Mouse (Mus musculus) MEL-GATA-1-ER (cell line): ENCODE measurements around the gene Bcat2.

Experiments
- DNase-seq: peaks from one replicate; pipeline ENCODE4 v3.0.0-alpha.2; 2012; ENCODE audit warnings: low read depth; ENCODE audit errors: extremely low read depth

The Bcat2 gene

DNA sequence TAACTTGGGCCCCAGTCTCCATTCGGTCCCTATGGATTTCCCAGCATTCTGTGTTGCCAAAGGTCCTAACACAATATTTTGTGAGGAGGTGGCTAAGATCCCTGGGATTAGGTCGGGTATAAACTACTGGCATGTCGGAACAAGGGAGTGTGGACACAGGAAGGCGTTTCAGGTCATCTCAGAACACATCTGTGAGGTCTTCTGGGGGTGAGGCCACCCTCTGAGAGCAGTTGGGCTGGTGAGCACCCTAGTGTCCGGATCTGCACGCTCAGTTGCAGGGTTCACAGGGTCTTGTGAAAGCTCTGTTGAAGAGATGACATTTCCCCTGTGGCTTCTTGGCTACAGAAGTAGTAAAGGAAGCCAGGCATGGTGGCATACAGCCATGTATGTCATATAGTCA lies 16.0 kb downstream of the Bcat2 start:
- DNase-seq, result no peak

- DNase-seq, result no peak
Observed at GRCm38 (mm10) chr7:45587631-45588592, 18.0 kb downstream of the Bcat2 start.

DNA sequence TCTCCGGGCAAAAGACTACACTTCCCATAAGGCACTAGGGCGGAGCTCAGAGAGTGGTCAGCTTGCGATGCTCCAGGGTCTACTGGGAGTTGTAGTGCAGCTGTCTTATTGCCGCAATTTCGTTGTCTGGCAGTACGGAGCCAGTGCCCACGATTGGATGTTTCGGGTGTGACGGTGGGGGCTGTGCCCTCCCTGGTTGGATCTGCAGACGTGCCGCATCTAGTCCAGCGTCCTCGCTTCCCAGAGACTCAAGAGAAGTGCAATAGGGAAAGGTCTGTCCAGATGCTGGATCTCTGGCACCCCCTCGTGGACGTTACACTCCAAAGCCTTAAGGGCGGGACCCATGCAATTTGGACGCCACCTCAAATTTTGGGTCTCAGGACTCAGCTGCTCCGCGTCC lies 19.2 kb downstream of the Bcat2 start:
- no peak for DNase-seq

DNA sequence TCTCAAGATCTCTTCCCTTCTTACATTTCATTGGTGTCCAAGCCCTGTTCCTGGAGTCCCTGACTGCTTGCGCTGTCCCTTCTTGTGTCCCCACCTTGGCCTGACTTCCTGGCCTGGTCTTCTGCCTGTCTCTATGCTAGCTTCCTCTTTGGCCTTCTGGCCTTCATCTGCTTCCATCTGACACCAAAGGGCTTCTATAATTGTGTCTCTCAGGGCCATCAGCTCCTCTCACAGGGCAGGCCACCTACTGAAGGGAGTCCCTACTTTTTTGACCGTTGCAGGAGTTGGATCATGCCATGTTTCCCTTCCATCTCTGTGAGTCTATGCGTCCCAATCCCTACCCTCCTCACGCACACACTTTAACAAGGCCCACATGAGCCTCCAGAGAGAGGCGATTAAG lies 19.9 kb downstream of the Bcat2 start:
- DNase-seq, result no peak

GRCm38 (mm10) chr7:45590874-45591273 lies 20.9 kb downstream of the Bcat2 start:
- DNase-seq, result no peak

- DNase-seq, result no peak
Observed at GRCm38 (mm10) chr7:45591880-45592279, 21.9 kb downstream of the Bcat2 start.

- DNase-seq, result peak; percentile 80
Observed at GRCm38 (mm10) chr7:45593118-45593815, 23.3 kb downstream of the Bcat2 start.

GRCm38 (mm10) chr7:45595176-45595575 lies 25.2 kb downstream of the Bcat2 start:
- no peak for DNase-seq

DNA sequence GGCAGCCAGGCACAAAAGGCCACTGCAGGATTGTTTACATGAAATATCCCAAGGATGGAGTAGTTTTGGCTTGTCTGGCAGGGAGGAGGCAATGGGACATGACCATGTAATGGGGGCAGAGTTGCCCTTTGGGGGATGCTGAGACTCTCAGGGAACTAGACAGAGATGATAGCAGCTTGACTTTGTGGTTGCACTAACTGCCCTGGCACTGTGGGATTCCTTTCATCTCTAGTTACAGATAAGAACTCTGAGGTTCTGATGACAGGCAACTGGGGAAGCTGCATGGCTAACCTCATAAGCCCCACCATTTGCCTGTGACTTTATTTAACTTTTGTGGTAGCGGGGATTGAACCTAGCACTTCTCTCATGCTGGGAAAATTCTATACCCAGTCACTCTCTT lies 26.2 kb downstream of the Bcat2 start:
- peak; percentile 21 for DNase-seq

- DNase-seq, result no peak
Observed at GRCm38 (mm10) chr7:45597013-45597412, 27.1 kb downstream of the Bcat2 start.

- DNase-seq, result no peak
Observed at GRCm38 (mm10) chr7:45597527-45597926, 27.6 kb downstream of the Bcat2 start.

DNA sequence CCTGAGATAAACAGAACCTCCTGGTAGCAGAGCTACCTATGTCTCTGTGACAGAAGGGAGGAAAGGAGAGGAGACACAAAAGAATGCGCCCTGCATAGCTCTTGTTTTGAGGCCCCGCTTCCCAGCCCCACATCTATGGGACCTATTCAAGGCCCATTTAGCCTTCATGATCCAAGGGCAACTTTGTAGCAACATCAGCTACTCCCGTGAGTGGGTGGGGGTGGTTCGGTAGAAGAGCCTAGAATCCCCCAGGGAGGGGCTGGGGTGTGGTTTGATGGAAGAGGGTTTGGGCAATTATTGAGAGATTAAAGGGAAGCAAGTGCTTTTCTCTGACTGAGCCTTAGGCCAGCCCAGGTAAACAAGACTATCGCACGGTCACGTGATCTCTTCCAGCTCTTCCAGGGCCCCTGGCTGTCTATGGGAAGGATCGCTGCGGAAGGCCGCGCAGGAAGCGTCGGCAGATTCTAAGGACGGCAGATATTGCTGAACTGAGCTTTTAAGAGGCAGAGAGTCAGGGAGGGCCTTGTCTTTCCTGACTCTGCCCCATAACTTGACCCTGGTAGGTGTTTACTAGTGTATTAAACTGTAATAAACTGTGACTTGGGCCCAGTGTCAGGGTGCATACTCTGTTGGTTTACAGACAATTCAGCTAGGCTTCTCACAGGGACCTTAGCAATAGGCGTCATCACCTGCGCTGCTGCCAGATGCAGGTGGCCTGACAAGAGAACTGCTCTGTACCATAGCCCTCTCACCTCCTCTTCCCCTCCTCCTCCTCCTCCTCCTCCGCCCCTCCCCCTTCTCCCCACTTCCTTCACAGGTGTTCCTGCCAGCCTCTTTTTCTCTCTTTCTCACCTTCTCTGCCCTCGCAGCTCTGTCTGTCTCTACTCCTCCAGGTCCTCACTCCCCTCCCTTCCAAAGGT lies 29.3 kb downstream of the Bcat2 start:
- no peak for DNase-seq

GRCm38 (mm10) chr7:45605704-45606289 lies 35.8 kb downstream of the Bcat2 start:
- DNase-seq, result no peak

DNA sequence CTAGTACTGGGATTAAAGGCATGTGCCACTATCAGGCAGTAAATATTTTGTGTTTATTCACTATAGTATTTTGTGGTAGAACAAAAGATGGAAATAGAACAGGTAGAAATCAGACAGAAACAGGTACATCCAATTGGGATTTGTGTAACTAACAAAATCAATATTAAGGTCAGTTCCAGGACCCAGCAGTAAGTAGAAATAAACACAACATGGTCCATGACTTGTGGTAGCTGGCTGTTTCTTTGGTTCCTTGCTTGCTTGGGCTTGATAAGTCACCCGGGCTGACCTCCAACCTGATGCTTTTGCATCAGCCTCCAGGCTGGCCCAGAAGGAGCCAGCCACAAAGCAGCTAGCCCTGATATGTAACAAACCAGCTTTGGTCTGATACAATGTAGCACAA lies 39.6 kb downstream of the Bcat2 start:
- no peak for DNase-seq

DNA sequence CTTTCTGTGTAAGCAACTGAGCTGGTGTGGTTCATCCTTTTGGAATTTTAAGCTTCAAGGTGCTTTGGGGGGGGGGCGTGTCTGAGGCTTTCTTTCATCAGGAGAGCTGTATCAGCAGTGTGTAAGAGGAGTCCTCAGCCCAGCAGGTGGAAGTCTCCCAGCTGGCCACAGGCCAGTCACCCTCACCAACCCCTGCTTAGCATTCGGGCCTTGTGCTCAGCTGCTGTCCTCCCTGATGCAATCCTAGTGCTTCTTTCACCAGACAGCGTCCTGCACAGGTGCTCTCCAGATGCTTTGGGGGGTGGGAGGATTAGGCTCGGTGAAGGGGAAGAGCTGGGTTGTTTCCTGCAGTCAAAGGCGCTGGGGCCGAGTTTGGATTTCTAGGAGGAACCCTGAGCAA lies 46.3 kb downstream of the Bcat2 start:
- DNase-seq, result no peak

- DNase-seq, result no peak
Observed at GRCm38 (mm10) chr7:45617042-45617695, 47.2 kb downstream of the Bcat2 start, which contains the start of gene Fut1. TSS of gene Fut1 (plus strand) at chr7:45617289.

DNA sequence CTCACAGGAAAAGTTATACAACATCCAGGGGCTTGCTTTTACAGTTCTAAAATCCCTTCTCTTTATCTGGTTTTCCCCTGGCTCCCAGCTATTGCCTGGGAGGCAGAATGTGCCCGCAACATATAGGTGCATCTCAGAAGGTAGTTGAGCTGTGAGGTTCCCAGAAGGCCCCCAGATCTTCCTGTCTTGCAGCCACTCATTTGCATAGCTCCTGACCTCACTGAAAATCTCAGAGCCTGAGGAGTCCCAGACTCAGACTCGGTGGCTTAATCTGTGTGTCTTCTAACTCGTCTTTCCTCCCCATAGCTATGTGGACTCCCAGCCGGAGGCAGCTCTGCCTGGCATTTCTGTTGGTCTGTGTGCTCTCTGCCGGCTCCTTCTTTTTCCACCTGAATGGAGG lies 48.4 kb downstream of the Bcat2 start:
- DNase-seq, result no peak

GRCm38 (mm10) chr7:45619592-45619991 lies 49.6 kb downstream of the Bcat2 start:
- DNase-seq, result no peak

GRCm38 (mm10) chr7:45621443-45621842 lies 51.5 kb downstream of the Bcat2 start, which contains the start of gene Izumo1:
TSS of gene Izumo1 (plus strand) at chr7:45621811.
- DNase-seq, result peak; percentile 49

- no peak for DNase-seq
Observed at GRCm38 (mm10) chr7:45623507-45623906, 53.6 kb downstream of the Bcat2 start.
